Mouse (Mus musculus) brain, embryonic 14.5 days (tissue): ENCODE measurements around the gene Abtb1.

Experiments used
- CTCF ChIP-seq: fragments of 200-500 bp; IDR thresholded peaks from 2 replicates; pipeline ENCODE4 v1.5.1; 2012; ENCODE audit warnings: inconsistent platforms, mild to moderate bottlenecking, moderate library complexity, borderline replicate concordance; ENCODE audit not compliant: insufficient read depth, insufficient read length; ENCODE audit errors: extremely low read depth
- POLR2A ChIP-seq: fragments of 200-500 bp; IDR thresholded peaks from 2 replicates; pipeline ENCODE4 v1.6.1; 2012; ENCODE audit warnings: mild to moderate bottlenecking, inconsistent platforms, borderline replicate concordance; ENCODE audit not compliant: poor library complexity, insufficient read depth, insufficient read length, severe bottlenecking; ENCODE audit errors: extremely low read depth

DNA sequence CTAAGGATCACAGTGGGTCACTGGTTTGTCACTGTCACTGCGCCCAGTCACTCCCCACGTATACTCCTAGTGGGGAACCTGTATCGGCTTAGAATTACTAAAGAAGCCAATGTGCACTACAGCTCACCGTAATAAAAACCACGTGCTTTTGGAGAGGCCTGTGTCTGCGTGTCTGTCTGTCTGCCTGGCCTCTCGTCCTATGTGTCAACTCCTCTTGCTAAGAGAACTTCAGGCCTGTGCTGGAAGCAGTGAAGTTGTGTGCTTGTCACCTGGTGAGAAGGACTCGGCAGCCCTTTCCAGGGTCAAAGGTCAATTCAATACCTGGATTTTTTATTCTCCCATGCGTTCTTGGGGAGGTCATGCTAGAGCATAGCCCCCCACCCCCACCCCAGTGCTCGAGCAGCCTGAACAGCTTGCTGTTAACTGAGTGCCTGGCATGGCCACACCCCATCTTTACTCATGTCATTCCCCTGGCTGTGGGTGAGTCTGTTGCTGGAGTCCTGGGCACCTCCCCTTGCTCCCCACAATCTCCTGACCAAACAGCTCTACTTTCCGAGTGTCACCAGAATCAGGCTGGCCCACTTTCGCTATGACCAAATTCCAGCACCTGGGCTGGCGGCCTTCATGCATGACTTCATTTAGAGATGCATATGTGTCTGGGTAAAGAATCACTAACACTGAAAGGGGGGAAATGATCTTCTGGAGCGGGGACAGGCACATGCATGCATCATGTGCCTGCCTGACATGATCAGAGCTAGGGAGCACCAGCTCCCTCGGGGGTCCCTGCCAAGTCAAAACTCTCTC is 13.4 kb downstream of the Abtb1 start:
- no peak for TF ChIP-seq POLR2A
- no peak for TF ChIP-seq CTCF
